Mouse (Mus musculus) thymus, postnatal 36 days (tissue): ENCODE data around the gene Tmc8.
"Not testable (repeated sequence)": the region's sequence is repeated elsewhere in the genome, so short reads cannot be mapped to it uniquely, and the experiment has no call there.

Experiments
- DNase-seq, 2 experiments: peaks; one replicate each; pipeline ENCODE4 v3.0.0; 2022; ENCODE audit warnings: mixed read lengths in 2 of 2

Gene Tmc8

GRCm38 (mm10) chr11:117827386-117827785 lies 45.5 kb downstream of the Tmc8 start:
- peak; percentile 35 to 58 for DNase-seq

GRCm38 (mm10) chr11:117828149-117828887 lies 46.4 kb downstream of the Tmc8 start:
- peak; percentile 58 to 67 for DNase-seq

- no peak for DNase-seq
Measured at GRCm38 (mm10) chr11:117828888-117829604, 47.2 kb downstream of the Tmc8 start.

- DNase-seq, result no peak
Measured at GRCm38 (mm10) chr11:117829671-117830215, 47.9 kb downstream of the Tmc8 start.

GRCm38 (mm10) chr11:117830401-117830800 lies 48.5 kb downstream of the Tmc8 start:
- DNase-seq, result no peak

GRCm38 (mm10) chr11:117832086-117832969 lies 50.5 kb downstream of the Tmc8 start:
- peak; percentile 92 to 95 for DNase-seq

GRCm38 (mm10) chr11:117833509-117833908 lies 51.6 kb downstream of the Tmc8 start:
- DNase-seq, result not testable (repeated sequence)

- no peak for DNase-seq
Measured at GRCm38 (mm10) chr11:117834086-117834485, 52.2 kb downstream of the Tmc8 start.

GRCm38 (mm10) chr11:117836306-117836705 lies 54.4 kb downstream of the Tmc8 start:
- DNase-seq, result no peak

- no peak for DNase-seq
Measured at GRCm38 (mm10) chr11:117838572-117838971, 56.7 kb downstream of the Tmc8 start.

- no peak for DNase-seq
Measured at GRCm38 (mm10) chr11:117839021-117839420, 57.1 kb downstream of the Tmc8 start.

- DNase-seq, result no peak
Measured at GRCm38 (mm10) chr11:117840910-117841309, 59.0 kb downstream of the Tmc8 start.
